Mouse (Mus musculus) frontal cortex, postnatal 14 days (tissue): ENCODE measurements around the gene Gpr160.
A peak's percentile ranks its signal among the peaks of the same experiment; 100 is the strongest.
"Not testable (repeated sequence)": the region's sequence is repeated elsewhere in the genome, so short reads cannot be mapped to it uniquely, and the experiment has no call there.

ENCODE experiments used
- DNase-seq, 2 experiments: peaks; one replicate each; pipeline ENCODE4 v3.0.0; 2022; ENCODE audit warnings: low spot score in 2 of 2

Gene Gpr160

GRCm38 (mm10) chr3:30855604-30856458, at the start of gene Gpr160:
Gene Gpr160 (plus strand): TSS chr3:30855950.
- DNase-seq, result peak; percentile 26 to 39

GRCm38 (mm10) chr3:30812881-30813280, 42.9 kb upstream of the Gpr160 start:
- no peak for DNase-seq

GRCm38 (mm10) chr3:30818630-30819125, 37.1 kb upstream of the Gpr160 start:
- DNase-seq, result no peak

GRCm38 (mm10) chr3:30822163-30822562, 33.6 kb upstream of the Gpr160 start:
- no peak for DNase-seq

- DNase-seq, result no peak
These were observed 29.7 kb upstream of the Gpr160 start for GRCm38 (mm10) chr3:30826069-30826468.

- no peak for DNase-seq
These were observed 23.7 kb upstream of the Gpr160 start for GRCm38 (mm10) chr3:30831848-30832606.

GRCm38 (mm10) chr3:30833254-30833653, 22.5 kb upstream of the Gpr160 start:
- no peak for DNase-seq

- no peak for DNase-seq
These were observed 10.0 kb upstream of the Gpr160 start for GRCm38 (mm10) chr3:30845755-30846154.

GRCm38 (mm10) chr3:30847413-30847812, 8.3 kb upstream of the Gpr160 start:
- no peak for DNase-seq

GRCm38 (mm10) chr3:30851422-30851821, 4.3 kb upstream of the Gpr160 start:
- no peak for DNase-seq

- DNase-seq, result no peak
These were observed 2.2 kb upstream of the Gpr160 start for GRCm38 (mm10) chr3:30853596-30853995.

GRCm38 (mm10) chr3:30859599-30859998, 3.8 kb downstream of the Gpr160 start:
- DNase-seq, result not testable (repeated sequence)

GRCm38 (mm10) chr3:30860705-30861104, 5.0 kb downstream of the Gpr160 start:
- no peak for DNase-seq

- DNase-seq, result no peak
These were observed 8.1 kb downstream of the Gpr160 start for GRCm38 (mm10) chr3:30863712-30864435.

GRCm38 (mm10) chr3:30864640-30865039, 8.9 kb downstream of the Gpr160 start:
- DNase-seq, result no peak

- no peak for DNase-seq
These were observed 12.4 kb downstream of the Gpr160 start for GRCm38 (mm10) chr3:30868176-30868575.

GRCm38 (mm10) chr3:30868625-30869024, 12.9 kb downstream of the Gpr160 start:
- DNase-seq, result no peak

- no peak for DNase-seq
These were observed 14.2 kb downstream of the Gpr160 start for GRCm38 (mm10) chr3:30869995-30870394.

- DNase-seq, result no peak
These were observed 21.0 kb downstream of the Gpr160 start for GRCm38 (mm10) chr3:30876709-30877108.

GRCm38 (mm10) chr3:30887449-30887848, 31.7 kb downstream of the Gpr160 start:
- no peak for DNase-seq

GRCm38 (mm10) chr3:30889014-30889413, 33.3 kb downstream of the Gpr160 start:
- no peak for DNase-seq

GRCm38 (mm10) chr3:30896721-30897120, 41.0 kb downstream of the Gpr160 start:
- no peak for DNase-seq
